Mouse (Mus musculus) brain, embryonic 18.5 days (tissue): Measurements from ENCODE around the gene Atf6b.

Experiments used
- DNase-seq: peaks from one replicate; pipeline ENCODE4 v3.0.0-alpha.2; 2012; ENCODE audit warnings: low read depth, low spot score

The Atf6b gene

DNA sequence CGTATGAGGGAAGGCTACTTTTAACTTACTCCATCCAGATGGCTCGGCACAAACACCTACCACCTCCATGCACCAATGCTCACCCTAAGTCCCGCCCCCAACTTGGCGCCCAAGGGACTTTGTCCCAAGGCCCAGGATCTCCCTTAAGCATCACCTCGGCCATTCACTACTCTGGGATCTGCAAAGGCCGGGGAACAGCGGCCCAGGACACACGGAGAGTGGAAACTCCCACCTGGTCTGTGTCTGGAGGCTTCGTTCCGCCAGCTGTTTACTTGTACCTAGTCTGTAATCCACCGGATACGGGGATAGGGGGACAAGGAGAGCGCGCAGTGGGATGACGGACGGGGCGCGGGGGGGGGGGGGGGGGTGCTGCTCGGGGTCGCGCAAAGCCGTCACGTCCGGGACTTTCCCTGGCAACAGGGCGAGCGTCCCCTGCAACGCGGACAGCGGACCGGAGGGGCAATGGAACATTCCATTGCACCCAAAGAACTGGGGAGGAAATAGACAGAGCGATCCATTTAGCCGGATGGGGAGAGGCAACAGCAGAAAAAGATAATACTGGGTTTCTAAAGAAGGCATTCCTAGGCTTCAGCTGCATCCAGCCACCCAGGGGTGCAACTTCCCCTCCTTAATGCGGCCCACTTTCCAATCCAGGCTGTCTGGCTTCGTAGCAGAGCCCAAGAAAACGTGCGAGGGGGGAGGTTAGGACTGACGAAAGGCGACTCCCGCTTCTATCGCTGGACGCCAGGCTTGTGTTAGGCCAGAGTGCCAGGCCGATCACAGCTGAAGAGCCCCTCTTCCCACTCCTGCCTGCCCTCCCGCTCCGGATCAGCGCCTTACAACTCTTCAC lies 19.6 kb upstream of the Atf6b start:
- DNase-seq: peak; percentile 84

DNA sequence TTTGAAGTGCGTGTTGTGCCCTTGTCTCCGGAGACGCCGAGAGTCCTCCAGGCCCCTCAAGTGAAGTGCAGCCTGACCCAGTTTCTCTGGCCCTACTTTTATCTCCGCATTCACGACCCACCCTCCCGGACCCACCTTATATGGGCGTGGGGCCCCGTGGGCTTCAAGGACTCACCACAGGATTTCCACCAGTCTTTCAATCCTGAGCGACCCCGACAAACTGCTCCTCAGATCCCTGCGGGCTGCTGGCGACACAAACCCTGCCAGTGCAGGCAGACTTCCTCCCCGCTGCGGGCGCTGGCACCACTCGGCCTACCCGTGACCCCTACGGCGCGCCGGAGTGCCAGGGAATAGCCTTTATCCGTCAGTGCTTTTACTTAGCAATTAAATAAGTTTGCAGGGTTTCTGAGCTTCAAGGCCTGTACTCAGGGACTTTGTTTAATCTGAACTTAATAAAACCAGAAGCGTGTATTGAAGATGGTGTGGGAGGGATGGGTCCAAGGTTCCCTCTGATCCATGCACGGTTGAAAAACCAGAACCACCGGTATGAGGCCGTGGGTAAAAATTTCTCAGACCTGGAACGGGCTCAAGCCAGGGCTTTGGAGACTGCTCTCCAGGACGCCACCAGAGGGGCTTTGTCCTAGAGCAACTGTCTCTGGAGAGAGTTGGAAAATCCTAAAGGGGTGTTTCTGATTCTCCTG lies 18.9 kb upstream of the Atf6b start, which contains the start of gene Ppt2:
Ppt2 (minus strand) TSS at position 568 of the 701 bp plus-strand sequence.
- DNase-seq: no peak

DNA sequence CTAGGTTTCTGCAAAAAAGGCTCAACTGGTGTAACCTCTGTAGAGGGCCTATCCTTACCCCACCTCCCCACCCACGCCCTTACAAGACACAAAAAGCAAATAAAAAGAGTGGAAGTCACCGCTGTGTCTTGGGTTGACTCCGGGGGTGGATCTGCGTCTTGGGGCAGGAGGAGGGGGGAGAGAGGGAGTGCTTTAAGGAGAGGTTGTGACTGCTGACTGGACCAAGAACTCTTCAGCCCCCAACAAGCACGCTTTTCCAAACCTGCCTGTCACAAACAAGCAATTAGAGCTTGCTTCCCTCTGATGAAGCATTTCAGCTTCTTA lies 18.3 kb upstream of the Atf6b start:
- no peak for DNase-seq

DNA sequence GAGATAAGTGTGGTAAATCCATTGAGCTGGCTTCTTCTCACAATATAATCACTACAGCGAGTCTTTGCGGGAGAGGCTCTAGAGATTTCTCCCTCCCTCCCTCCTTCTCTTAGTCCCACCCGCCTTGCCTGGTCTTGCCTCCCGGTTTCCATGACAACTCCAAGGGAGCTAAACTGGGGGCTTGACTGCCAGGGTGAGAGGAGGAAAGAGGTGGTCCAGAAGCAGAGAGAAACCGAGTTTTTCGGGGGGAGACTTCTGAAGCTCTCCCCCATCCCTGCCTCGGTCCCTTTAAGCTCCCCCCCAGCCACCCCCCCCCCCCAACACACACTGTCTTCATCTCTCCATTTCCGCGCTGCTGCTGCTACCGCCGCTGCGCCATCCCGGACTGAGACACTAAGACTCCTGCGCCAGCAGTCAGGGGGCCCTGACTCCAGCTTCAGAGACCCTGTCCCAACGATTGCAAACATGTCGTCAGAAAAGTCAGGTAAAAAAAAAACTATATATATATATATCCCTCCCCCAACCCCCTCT lies 17.7 kb upstream of the Atf6b start, which contains the start of gene Prrt1:
Prrt1 (plus strand) TSS at position 313 of the 531 bp plus-strand sequence.
- peak; percentile 78 for DNase-seq

DNA sequence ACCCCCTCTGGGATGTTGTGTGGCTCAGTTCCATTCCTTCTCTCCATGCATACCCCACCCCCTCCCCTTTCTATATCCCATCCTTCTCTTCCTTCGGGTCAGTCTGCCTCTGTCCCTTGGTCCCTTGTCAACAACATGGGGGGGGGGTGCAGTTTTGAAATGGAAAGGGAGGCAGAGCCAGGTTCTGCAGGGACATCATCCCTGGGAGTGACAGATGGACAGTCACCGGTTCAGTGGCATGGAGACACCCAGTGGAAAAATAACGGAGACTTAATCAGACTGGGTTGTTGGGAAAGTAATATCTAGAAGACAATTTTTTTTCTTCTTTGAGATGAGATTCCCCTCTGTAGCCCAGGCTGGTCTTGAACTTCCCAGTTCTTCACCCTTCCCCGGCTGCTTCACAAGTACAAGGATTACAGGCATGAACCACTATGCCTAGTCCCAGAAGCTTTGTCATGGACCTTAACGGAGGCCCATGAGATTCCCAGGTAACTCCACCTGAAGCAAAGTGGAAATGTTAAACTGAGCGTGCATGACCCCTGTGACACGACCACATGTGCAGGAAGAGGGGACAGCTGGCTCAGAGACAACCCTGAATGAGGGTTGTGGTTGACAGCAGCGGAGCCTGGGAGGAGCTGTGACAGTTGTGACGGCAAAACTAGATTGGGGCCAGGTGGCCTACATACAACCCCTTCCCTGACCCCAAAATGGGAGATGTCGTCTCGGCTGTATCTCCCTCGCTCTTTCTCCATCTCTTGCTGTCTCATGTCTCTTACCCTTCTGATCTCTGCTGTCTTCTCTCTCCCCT lies 16.9 kb upstream of the Atf6b start:
- no peak for DNase-seq

DNA sequence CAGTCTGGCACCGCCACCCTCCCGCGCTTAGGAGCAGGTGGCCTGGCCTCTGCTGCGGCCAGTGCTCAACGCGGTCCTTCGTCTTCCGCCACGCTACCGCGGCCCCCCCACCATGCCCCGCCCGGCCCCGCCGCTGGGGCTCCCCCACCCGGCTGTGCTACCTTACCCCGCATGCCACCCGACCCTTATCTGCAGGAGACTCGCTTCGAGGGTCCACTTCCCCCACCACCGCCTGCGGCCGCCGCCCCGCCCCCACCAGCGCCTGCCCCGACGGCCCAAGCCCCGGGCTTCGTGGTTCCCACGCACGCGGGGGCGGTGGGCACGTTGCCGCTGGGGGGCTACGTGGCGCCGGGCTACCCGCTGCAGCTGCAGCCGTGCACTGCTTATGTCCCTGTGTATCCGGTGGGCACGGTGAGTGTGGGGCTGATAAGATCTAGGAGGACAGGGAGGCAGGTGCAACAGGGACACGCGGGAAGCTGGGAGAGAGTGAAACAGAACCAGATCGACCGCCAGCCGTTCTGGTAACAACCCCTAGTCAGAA lies 16.1 kb upstream of the Atf6b start:
- no peak for DNase-seq

DNA sequence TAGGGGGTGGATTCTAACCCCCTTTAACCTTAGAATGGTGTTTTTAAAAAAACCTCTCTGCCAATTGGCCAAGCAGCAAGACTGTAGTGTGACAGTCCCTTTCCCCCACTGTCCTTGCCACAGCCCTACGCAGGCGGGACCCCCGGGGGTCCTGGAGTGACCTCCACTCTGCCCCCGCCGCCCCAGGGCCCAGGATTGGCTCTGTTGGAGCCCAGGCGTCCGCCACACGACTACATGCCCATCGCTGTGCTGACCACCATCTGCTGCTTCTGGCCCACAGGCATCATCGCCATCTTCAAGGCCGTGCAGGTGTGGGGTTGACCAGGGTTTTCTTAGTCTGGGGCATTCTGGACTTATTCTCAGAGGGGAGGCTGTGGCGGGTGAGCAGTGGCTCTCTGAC lies 15.3 kb upstream of the Atf6b start:
- DNase-seq: no peak

DNA sequence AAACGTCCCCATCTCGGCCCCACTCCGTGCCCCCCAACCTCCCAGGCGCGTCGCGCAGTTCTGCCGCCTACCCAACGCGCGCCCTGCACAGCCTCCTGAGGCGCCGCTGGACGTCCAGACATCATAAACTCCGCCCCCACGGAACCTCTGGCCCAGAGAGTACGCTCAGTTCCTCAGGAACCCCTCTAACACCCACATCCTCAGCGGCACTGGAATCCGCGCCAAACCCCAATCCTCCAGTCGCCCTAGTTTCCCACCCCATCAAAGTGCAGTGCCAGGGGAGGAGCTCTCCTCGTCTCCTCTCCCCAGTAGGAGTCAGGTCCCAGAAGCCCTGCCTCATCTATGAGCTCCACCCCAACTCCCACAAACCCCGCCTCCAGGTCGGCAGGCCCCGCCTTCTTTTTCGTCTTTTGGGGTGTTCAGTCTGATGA lies 14.7 kb upstream of the Atf6b start:
- no peak for DNase-seq

DNA sequence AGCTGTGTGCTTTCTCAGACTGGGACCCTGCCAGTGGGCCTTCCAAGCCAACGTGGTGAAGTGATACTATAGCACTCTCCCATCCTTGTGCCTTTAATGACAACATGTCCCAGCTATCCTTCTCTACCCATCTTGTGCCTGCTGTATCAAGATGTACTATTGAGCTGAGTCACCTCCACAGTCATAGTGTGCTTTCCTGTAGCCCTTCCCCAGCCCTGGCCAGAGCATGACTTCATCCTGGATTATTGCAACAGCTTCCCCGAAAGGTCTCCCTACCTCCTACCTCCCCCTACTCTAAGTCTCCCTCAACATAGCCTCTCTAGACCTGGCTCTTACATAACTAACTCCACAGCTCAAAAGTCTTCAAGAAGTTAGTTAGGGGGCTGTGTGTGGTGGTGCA lies 11.3 kb upstream of the Atf6b start:
- DNase-seq: no peak

DNA sequence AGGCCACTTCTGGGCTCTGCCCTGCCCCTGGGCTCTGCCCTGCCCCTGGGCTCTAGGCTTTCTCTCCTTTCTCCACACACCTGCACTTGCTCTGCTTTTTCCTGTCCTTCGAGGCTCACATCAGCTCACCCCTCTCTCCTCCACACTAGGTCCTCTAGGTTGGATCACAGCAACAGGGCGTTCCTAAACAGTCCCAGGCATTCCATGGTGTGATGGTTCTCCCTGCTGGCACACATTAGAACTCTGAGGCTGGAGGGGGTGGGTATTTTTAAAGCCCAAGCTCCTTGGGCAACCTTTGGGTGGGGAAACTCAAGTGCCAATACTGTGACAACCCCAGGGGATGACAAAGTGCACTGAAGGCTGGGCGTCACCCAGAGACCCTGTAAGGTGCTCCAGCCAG lies 9.5 kb upstream of the Atf6b start:
- no peak for DNase-seq

DNA sequence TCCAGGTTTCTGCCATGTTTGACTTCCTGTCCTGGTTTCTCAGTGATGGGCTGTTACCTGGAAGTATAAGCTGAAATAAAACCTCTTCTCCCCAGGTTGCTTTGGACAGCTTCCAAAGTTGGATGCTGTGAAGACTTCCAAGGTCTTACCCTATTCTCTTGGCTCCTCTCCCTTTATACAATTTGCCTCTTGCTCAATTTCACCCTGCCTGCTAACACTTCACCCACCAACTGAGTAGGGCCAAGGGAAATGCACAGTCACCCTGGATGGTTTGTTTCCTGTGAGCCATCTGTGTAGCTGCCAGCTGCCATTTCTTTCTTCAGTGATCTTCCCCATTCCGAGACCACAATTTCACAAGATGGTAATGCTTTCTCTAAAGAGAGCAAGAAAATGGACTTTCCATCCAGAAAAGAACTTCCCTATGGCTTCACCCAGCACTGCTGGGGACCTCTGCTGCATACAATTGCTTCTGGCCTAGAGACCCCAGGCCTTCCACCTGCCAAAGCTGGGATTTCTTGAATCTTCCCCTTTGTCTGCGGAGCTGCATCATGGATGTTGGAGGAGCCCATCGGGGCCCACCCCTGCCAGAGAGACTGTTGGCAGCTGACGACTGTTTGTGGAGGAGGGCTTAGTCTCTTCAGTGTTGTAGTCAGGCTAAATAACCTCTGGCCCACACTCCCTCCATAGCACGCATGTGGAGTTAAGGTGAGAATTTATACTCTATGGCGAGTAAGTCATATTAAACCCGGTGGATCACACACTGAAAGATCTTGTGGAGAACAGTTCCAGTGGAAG lies 7.3 kb upstream of the Atf6b start:
- no peak for DNase-seq

DNA sequence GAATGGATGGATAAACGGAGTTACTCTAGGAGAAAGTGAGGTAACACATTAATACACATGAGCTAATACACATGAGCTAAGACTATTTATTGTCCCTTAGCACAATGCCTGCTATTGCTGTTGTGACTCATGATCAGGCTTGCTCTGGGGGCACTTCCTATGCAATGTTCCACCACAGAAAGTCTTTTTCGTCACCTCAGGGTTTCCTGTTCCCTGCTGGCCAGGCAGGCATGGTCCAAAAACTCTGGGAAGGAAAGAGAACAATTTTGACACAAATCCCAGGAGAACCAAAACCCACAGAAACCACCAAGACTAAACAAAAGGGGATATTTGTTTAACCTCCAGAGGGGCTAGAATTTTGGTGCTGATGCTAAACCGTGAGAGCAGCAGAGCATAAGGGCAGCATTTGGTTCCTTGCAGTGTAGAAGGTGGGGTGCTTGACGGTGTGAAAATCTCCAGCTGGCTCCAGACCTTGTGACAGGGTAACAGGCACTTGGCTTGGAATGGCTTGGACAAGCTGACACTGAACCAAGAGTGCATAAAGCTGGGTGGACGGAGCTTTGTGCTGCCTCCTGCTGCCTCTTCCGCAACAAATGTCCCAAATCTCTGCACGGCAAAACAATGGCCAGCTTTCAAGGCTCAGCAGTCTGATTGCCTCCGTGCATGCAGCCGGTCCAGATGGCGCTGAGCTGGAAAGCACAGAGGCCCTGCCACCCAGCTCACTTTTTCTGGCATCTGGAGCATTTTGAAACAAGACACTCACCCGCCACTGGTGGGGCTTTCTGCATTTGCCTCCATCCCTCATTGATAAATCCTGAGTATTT lies 6.0 kb upstream of the Atf6b start:
- DNase-seq: no peak

DNA sequence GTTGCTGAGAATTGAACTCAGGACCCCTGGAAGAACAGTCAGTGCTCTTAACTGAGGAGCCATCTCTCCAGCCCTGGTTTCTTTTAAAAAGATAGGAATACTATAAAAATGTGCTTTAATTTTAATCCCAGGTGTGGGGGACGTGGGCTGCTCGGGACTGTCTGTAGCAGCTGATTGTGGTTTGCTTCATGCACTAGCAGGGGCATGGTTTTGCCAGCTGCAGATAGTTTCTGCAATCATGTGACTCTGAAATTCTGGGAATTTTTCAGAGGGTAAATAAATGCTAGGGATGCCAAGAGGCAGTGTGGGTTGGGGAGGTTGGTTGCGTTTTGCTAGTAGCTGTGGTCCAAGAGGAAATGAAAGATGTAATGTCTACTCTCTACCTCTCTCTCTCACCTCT lies 5.0 kb upstream of the Atf6b start:
- DNase-seq: no peak

DNA sequence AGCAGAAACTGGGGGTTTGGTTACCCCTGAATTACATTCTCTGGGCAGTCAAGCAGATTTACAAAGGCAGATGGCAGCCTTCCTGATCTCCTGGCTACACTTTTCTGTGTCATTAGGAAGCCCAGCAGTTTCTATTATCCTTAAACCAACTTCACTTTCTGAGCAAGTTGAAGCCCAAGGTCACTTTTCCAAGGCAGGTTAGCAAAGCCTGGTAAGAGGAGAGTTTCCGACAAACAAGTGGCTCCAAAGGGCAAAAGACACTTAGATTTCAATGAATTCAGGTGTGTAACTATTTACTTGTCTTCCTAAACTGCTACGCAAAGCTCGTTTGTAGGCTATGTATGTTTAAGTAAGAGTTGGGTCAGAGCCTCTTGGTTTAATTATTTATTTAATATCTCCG lies 3.6 kb upstream of the Atf6b start:
- no peak for DNase-seq

DNA sequence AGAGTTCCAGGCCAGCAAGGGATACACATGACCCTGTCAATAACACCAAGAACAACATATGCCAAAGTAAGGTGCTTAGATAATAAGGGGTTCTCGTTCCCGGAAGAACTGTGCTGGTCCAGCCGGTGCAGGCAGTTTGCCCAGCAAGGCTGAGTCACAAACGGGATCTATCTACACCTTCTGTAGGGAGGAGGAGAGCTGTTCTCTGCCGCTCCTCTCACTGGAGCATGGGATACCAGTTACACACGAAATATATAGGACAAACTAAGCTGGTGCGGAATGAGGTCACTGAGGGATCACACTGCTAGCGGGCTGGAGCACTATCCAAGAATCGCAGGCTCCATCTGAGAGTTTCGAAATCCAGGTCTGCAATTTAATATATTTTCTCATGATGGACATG lies 3.0 kb upstream of the Atf6b start:
- no peak for DNase-seq

DNA sequence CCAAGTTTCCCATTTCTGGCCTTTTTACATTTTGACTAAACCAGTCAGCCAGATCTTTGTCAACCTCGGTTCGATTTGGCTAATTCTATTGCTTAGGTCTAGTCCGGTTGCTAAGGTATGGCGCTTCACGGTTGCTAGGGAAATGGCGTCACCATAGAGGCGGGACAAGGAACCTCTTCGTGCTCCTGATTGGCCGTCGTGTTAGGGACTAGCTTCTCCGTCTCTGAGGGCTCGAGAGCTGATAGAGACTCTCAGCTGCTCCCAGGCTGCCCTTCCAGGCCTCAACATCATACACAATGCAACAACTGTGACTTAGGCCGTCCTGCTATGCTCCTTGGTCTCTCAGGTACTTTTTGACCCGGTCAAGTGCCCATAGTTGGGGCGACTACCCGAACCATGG lies 2.3 kb upstream of the Atf6b start, which contains the start of gene Fkbpl:
Fkbpl (plus strand) TSS at position 157 of the 400 bp plus-strand sequence.
- DNase-seq: peak; percentile 95

DNA sequence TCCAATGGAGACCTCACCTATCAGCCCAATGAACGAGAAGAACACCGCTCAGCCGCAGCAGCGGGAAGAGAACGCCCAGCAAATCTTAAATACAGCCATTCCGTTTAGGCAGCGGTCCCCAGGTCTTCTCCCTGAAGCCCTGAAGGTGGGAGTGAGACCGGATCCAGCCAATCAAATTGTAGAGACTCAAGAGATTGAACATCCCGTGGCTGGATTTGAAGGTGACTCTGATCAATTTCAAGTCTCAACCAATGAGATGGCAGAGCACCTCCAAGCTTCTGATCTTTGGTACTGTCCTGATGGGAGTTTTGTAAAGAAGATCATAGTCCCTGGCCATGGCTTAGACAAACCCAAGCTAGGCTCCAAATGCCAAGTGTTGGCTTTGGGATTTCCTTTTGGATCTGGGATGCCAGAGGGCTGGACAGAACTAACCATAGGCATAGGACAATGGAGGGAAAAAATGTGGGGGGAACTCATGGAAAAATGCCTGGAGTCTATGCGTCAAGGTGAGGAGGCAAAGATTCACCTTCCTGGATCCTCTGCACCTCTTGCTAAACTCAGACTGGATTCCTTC lies 1.6 kb upstream of the Atf6b start:
- no peak for DNase-seq

DNA sequence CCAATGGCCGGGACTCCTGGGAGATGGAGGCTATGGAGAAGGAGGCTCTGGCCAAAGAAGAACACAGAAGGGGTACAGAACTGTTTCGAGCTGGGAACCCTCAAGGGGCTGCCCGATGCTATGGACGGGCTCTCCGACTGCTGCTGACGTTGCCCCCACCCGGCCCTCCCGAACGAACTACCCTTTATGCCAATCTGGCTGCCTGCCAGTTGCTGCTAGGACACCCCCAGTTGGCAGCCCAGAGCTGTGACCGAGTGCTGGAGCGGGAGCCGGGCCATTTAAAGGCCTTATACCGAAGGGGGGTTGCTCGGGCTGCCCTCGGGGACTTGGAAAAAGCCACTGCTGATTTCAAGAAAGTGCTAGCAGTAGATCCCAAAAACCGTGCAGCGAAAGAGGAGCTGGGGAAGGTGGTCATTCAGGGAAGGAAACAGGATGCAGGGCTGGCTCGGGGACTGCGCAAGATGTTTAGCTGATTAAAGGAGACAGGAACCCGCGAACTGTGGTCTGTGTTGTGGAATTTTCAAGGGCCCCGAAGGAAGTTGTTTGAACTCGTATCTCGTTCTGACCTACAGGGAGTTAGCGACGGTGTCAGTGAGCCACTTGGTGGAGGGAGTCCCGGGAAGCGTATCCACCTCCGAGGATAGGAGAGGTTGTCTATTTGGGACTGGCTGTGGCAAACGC lies 975 bp upstream of the Atf6b start:
- DNase-seq: no peak
